Mouse (Mus musculus): Measurements from ENCODE around the gene Neu2. TPM values are rescaled to one million over a fixed set of nuclear protein-coding genes. Genes with fewer than 3 reads are reported as not detected.

Neu2 gene
- polyA plus RNA-seq, 1 experiment from 2014 or later, result 0.62 TPM

GRCm38 (mm10) chr1:87621146-87621857 lies 111.6 kb downstream of the Neu2 start:
- H3K4me3 ChIP-seq, result no peak overlapping the region
- no peak overlapping the region for H3K9ac ChIP-seq (replicated peaks)
- no peak overlapping the region for H3K4me2 ChIP-seq (replicated peaks)
- no peak for ATAC-seq (replicated peaks)
- no peaks in the 10 kb centered on the region for H3K9me3 ChIP-seq
- H3K27me3 ChIP-seq, result no peaks in the 10 kb centered on the region
- no peaks in the 10 kb centered on the region for H3K4me1 ChIP-seq
- 86% methylated on average over 9 of the region's 9 CpGs for WGBS
- no peak overlapping the region for H3K27ac ChIP-seq (replicated peaks)
- H3K36me3 ChIP-seq, result no peaks in the 10 kb centered on the region

DNA sequence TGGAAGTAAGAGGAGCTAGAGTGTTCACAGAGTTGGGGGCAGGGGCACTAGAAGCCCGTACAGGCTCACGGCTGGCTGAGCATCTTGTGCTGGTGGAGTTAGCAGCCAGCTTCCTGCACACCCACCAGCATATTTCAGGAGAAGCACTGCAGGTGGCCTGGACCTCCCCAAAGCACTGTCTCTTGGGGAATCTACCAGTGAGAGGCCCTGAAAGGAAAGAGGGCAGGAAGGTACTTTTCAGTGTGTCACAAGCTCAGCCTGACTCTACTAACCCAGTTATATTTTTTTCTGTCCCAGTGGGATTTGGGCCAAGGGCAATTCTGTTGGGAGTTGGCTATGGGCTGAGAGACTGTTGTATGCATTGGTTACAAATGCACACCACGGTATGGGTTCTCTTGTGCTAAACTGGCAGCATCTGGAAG lies 112.2 kb downstream of the Neu2 start:
- no peak for ATAC-seq (replicated peaks)
- WGBS, result 43% methylated on average over 3 of the region's 3 CpGs
- Histone ChIP-seq H3K4me3 (no peak overlapping the region), H3K9ac (replicated peaks) (no peak overlapping the region), H3K9me3 (no peaks in the 10 kb centered on the region), H3K4me2 (replicated peaks) (no peak overlapping the region), H3K4me1 (no peaks in the 10 kb centered on the region), H3K27ac (replicated peaks) (no peak overlapping the region), H3K27me3 (no peaks in the 10 kb centered on the region), H3K36me3 (no peaks in the 10 kb centered on the region)

- Histone ChIP-seq H3K9ac (replicated peaks) (no peak overlapping the region), H3K4me3 (no peak overlapping the region), H3K27me3 (no peaks in the 10 kb centered on the region), H3K36me3 (no peaks in the 10 kb centered on the region), H3K4me2 (replicated peaks) (no peak overlapping the region), H3K27ac (replicated peaks) (no peak overlapping the region), H3K4me1 (no peaks in the 10 kb centered on the region), H3K9me3 (no peaks in the 10 kb centered on the region)
- WGBS, result 97% methylated on average over 1 of the region's 1 CpGs
- ATAC-seq (replicated peaks), result no peak
Observed at GRCm38 (mm10) chr1:87623977-87624666, 114.4 kb downstream of the Neu2 start.

GRCm38 (mm10) chr1:87624826-87625225 lies 115.1 kb downstream of the Neu2 start:
- WGBS, result 73% methylated on average over 2 of the region's 2 CpGs
- Histone ChIP-seq H3K4me1 (no peaks in the 10 kb centered on the region), H3K27me3 (no peaks in the 10 kb centered on the region), H3K36me3 (no peaks in the 10 kb centered on the region), H3K27ac (replicated peaks) (no peak overlapping the region), H3K4me3 (no peak overlapping the region), H3K9ac (replicated peaks) (no peak overlapping the region), H3K9me3 (no peaks in the 10 kb centered on the region), H3K4me2 (replicated peaks) (no peak overlapping the region)
- ATAC-seq (replicated peaks), result no peak

GRCm38 (mm10) chr1:87625254-87626025 lies 115.8 kb downstream of the Neu2 start:
- H3K9me3 ChIP-seq, result no peaks in the 10 kb centered on the region
- no peaks in the 10 kb centered on the region for H3K27me3 ChIP-seq
- no peaks in the 10 kb centered on the region for H3K4me1 ChIP-seq
- no peak overlapping the region for H3K4me2 ChIP-seq (replicated peaks)
- 89% methylated on average over 6 of the region's 6 CpGs for WGBS
- no peak overlapping the region for H3K27ac ChIP-seq (replicated peaks)
- no peak for ATAC-seq (replicated peaks)
- H3K36me3 ChIP-seq, result no peaks in the 10 kb centered on the region
- no peak overlapping the region for H3K9ac ChIP-seq (replicated peaks)
- H3K4me3 ChIP-seq, result no peak overlapping the region

DNA sequence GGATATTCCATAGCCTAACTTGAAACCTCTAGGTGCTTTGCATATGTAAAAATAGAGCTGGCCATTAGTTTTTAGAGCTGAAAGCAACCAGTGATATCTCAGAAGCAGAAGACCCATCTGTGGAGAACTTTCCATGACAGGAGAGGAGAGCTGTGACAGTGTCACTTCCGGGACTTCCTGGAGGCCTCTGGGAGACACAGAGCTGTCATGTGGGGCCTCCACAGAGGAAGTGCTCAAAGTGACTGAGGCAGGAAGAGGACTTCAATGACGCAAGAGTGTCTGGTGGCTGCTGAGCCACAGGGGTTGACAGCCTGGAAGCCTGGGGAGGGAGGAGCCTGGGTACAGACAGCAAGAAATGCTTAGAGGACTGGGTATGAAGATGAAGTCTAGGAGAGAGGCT lies 116.7 kb downstream of the Neu2 start:
- WGBS, result 68% methylated on average over 2 of the region's 2 CpGs
- Histone ChIP-seq H3K36me3 (no peaks in the 10 kb centered on the region), H3K27ac (replicated peaks) (no peak overlapping the region), H3K9me3 (no peaks in the 10 kb centered on the region), H3K27me3 (no peaks in the 10 kb centered on the region), H3K4me1 (no peaks in the 10 kb centered on the region), H3K4me2 (replicated peaks) (no peak overlapping the region), H3K4me3 (no peak overlapping the region), H3K9ac (replicated peaks) (no peak overlapping the region)
- ATAC-seq (replicated peaks), result no peak

- Histone ChIP-seq H3K9ac (replicated peaks) (no peak overlapping the region), H3K4me2 (replicated peaks) (no peak overlapping the region), H3K27me3 (no peaks in the 10 kb centered on the region), H3K4me1 (no peaks in the 10 kb centered on the region), H3K9me3 (no peaks in the 10 kb centered on the region), H3K36me3 (no peaks in the 10 kb centered on the region), H3K4me3 (no peak overlapping the region), H3K27ac (replicated peaks) (no peak overlapping the region)
- no peak for ATAC-seq (replicated peaks)
- WGBS, result 66% methylated on average over 2 of the region's 2 CpGs
Observed at GRCm38 (mm10) chr1:87628085-87628484, 118.4 kb downstream of the Neu2 start.

DNA sequence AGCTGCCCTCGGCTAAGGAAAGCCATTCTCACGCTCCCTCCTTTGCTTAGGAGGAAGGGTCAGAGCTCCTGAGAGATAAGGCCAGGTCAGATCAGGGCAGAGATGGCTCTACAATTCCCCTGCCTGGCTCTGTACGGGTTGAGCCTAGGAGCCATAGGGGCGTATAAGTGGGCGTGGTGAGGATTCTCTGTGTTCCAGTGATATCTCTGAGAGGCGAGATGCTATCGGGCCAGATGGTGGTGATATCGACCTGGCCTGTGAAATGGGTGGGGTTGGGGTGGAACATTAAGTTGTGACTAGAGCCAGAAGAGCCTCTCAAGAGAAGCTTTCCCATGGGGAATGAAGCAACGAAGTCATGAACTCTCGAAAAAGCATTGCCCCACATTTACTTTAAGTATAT lies 121.9 kb downstream of the Neu2 start:
- no peak for ATAC-seq (replicated peaks)
- no peak overlapping the region for H3K4me2 ChIP-seq (replicated peaks)
- no peaks in the 10 kb centered on the region for H3K27me3 ChIP-seq
- no peak overlapping the region for H3K9ac ChIP-seq (replicated peaks)
- WGBS, result 89% methylated on average over 10 of the region's 10 CpGs
- H3K9me3 ChIP-seq, result no peaks in the 10 kb centered on the region
- H3K4me3 ChIP-seq, result no peak overlapping the region
- H3K36me3 ChIP-seq, result no peaks in the 10 kb centered on the region
- H3K4me1 ChIP-seq, result no peaks in the 10 kb centered on the region
- H3K27ac ChIP-seq (replicated peaks), result no peak overlapping the region

DNA sequence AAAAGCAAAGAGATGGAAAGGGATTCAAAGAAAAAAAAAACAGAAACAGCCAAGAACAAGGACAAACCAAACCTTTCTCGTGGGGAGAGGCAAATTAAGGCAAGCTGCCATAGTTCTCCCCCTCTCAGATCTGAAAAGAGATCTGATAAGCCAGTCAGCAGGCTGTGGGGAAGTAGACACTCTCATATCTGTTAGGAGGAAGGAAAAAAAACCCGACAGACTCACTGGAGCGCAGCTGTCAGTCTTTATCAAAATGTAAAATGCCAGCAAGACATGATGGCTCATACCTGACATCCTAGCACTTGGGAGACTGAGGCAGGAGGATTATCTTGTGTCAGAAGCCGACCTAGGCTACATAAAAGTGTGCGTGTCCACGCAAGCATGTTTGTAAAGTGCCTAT lies 122.5 kb downstream of the Neu2 start:
- H3K4me1 ChIP-seq, result no peaks in the 10 kb centered on the region
- no peaks in the 10 kb centered on the region for H3K36me3 ChIP-seq
- ATAC-seq (replicated peaks), result no peak
- no peak overlapping the region for H3K4me2 ChIP-seq (replicated peaks)
- WGBS, result 79% methylated on average over 6 of the region's 6 CpGs
- H3K9me3 ChIP-seq, result no peaks in the 10 kb centered on the region
- no peak overlapping the region for H3K27ac ChIP-seq (replicated peaks)
- no peak overlapping the region for H3K4me3 ChIP-seq
- no peaks in the 10 kb centered on the region for H3K27me3 ChIP-seq
- H3K9ac ChIP-seq (replicated peaks), result no peak overlapping the region

- no peak overlapping the region for H3K9ac ChIP-seq (replicated peaks)
- no peaks in the 10 kb centered on the region for H3K9me3 ChIP-seq
- no peaks in the 10 kb centered on the region for H3K36me3 ChIP-seq
- H3K4me2 ChIP-seq (replicated peaks), result no peak overlapping the region
- no peak overlapping the region for H3K4me3 ChIP-seq
- WGBS, result 92% methylated on average over 12 of the region's 12 CpGs
- H3K27ac ChIP-seq (replicated peaks), result no peak overlapping the region
- H3K27me3 ChIP-seq, result no peaks in the 10 kb centered on the region
- ATAC-seq (replicated peaks), result no peak
- H3K4me1 ChIP-seq, result no peaks in the 10 kb centered on the region
Observed at GRCm38 (mm10) chr1:87636716-87637117, 127.0 kb downstream of the Neu2 start.

- Histone ChIP-seq H3K27me3 (no peaks in the 10 kb centered on the region), H3K9ac (replicated peaks) (no peak overlapping the region), H3K4me2 (replicated peaks) (no peak overlapping the region), H3K9me3 (no peaks in the 10 kb centered on the region), H3K27ac (replicated peaks) (no peak overlapping the region), H3K36me3 (no peaks in the 10 kb centered on the region), H3K4me1 (no peaks in the 10 kb centered on the region), H3K4me3 (no peak overlapping the region)
- WGBS, result 92% methylated on average over 4 of the region's 4 CpGs
- no peak for ATAC-seq (replicated peaks)
Observed at GRCm38 (mm10) chr1:87637121-87637877, 127.6 kb downstream of the Neu2 start.
